Mouse (Mus musculus) liver, adult 2 months (tissue): ENCODE data around the gene Fbxl8.

Experiments used
- CTCF ChIP-seq: fragments of 200-500 bp; IDR thresholded peaks from 2 replicates; pipeline ENCODE4 v1.5.1; 2011; ENCODE audit warnings: low read depth, low read length, control low read depth
- POLR2A ChIP-seq: fragments of 200-500 bp; IDR thresholded peaks from 2 replicates; pipeline ENCODE4 v1.6.1; 2011; ENCODE audit warnings: low read length, control low read depth; ENCODE audit not compliant: insufficient read depth; ENCODE audit errors: extremely low read depth

DNA sequence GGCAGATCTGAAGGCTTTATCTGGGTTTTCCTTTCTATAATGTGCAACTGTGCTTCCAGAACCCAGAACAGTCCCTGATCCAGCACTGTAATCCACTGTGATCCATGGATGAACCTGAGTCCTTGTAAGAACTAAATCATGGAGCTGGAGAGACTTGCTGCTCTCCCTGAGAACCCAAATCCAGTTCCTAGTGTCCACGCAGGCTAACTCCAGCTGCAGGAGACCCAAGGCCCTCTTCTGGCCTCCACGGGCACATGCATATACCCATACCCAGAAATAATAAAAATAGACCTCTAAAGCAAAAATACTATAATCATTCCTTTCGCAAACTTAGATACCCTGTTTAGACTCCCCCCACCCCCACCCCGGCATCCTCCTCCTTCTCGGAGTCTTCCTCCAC is 23.8 kb downstream of the Fbxl8 start:
- no peak for TF ChIP-seq CTCF
- TF ChIP-seq POLR2A = no peak
